Mouse (Mus musculus): ENCODE results near the gene Ten1. TPM values are rescaled to one million over a fixed set of nuclear protein-coding genes. Genes with fewer than 3 reads are reported as not detected.

Ten1 gene
- total and polyA plus RNA-seq, 3 experiments, result 70.4 to 76.5 (median 74.4) TPM

DNA sequence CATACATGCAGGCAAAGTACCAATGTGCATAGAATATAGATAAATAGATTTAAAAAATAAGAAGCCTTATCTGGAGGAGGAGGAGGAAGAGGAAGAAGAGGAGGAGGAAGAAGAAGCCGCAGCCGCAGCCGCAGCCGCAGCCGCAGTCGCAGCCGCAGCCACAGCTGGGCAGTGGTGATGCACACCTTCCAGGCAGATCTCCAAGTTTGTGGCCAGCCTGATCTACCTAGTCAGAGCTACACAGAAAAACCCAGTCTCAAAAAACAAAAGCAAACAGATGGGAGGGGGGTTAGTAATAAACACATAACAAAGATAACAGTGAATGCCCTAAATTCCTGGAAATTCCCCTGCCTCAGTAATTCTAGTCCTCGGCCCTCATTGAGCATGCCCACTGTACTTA lies 4.0 kb upstream of the Ten1 start:
- TF ChIP-seq BHLHE40 (IDR thresholded peaks at IDR 0.05; ENCODE audit: low read depth, low read length) (peak; percentile 50; the same call in 1 of the 2 replicates), ZMIZ1 (IDR thresholded peaks at IDR 0.05; ENCODE audit: low read depth, low read length) (no peak), TCF12 (IDR thresholded peaks at IDR 0.05; ENCODE audit: low read depth, low read length) (peak; percentile 48; the same call in 1 of the 2 replicates), USF2 (conservative IDR thresholded peaks at IDR 0.05; ENCODE audit: low read depth, low read length) (no peak), MAFK (IDR thresholded peaks at IDR 0.05; ENCODE audit: insufficient replicate concordance, low read length) (no peak), MAX (IDR thresholded peaks at IDR 0.05; ENCODE audit: low read length) (no peak), ZKSCAN1 (IDR thresholded peaks at IDR 0.05; ENCODE audit: borderline replicate concordance, low read depth, low read length) (no peak), RCOR1 (conservative IDR thresholded peaks at IDR 0.05; ENCODE audit: low read depth, low read length) (no peak), MXI1 (IDR thresholded peaks at IDR 0.05; ENCODE audit: low read depth, low read length) (no peak), POLR2A (IDR thresholded peaks at IDR 0.05; ENCODE audit: low read depth, low read length) (no peak), ZNF384 (IDR thresholded peaks at IDR 0.05; ENCODE audit: low read depth, low read length) (peak; percentile 7; the same call in 1 of the 2 replicates), CHD1 (IDR thresholded peaks at IDR 0.05; ENCODE audit: low read depth, low read length) (no peak), NRF1 (IDR thresholded peaks at IDR 0.05; ENCODE audit: low read depth, low read length) (0 out of 2 replicates have a peak, but pooled peaks have one; percentile 51), USF1 (IDR thresholded peaks at IDR 0.05; ENCODE audit: low read depth, low read length) (no peak), MYC (IDR thresholded peaks at IDR 0.05; ENCODE audit: low read depth, low read length) (no peak), MAZ (IDR thresholded peaks at IDR 0.05; ENCODE audit: low read depth, low read length) (no peak), NELFE (IDR thresholded peaks at IDR 0.05; ENCODE audit: low read depth, low read length) (no peak), ELF1 (IDR thresholded peaks at IDR 0.05; ENCODE audit: low read depth, low read length) (no peak), IRF4 (IDR thresholded peaks at IDR 0.05; ENCODE audit: low read depth, low read length) (no peak), POLR2AphosphoS2 (IDR thresholded peaks at IDR 0.05; ENCODE audit: low read depth, low read length) (no peak), JUND (conservative IDR thresholded peaks at IDR 0.05; ENCODE audit: low read depth, low read length) (no peak), CHD2 (IDR thresholded peaks at IDR 0.05; ENCODE audit: low read length) (no peak), ETS1 (conservative IDR thresholded peaks at IDR 0.05; ENCODE audit: low read depth, low read length) (peak; percentile 43), SIN3A (IDR thresholded peaks at IDR 0.05; ENCODE audit: low read length) (no peak), SMC3 (IDR thresholded peaks at IDR 0.05; ENCODE audit: low read depth, low read length) (no peak), CTCF (conservative IDR thresholded peaks at IDR 0.05 in 1 of 2, IDR thresholded peaks at IDR 0.05 in 1 of 2; ENCODE audit: low read depth in 2 of 2, low read length in 2 of 2) (no peak), ZC3H11A (IDR thresholded peaks at IDR 0.05; ENCODE audit: low read depth, low read length) (no peak), EP300 (IDR thresholded peaks at IDR 0.05; ENCODE audit: low read length) (peak; percentile 47; the same call in 1 of the 2 replicates), PAX5 (IDR thresholded peaks at IDR 0.05; ENCODE audit: low read length) (no peak), HCFC1 (IDR thresholded peaks at IDR 0.05; ENCODE audit: low read depth, low read length) (no peak), TBP (conservative IDR thresholded peaks at IDR 0.05; ENCODE audit: low read depth, low read length) (no peak), RAD21 (IDR thresholded peaks at IDR 0.05; ENCODE audit: low read depth, low read length) (no peak), UBTF (IDR thresholded peaks at IDR 0.05; ENCODE audit: low read depth, low read length) (no peak), KAT2A (IDR thresholded peaks at IDR 0.05; ENCODE audit: insufficient replicate concordance, low read length) (no peak), MEF2A (IDR thresholded peaks at IDR 0.05; ENCODE audit: borderline replicate concordance, low read depth, low read length) (no peak), E2F4 (IDR thresholded peaks at IDR 0.05; ENCODE audit: insufficient replicate concordance, low read depth, low read length) (no peak), GABPA (IDR thresholded peaks at IDR 0.05; ENCODE audit: insufficient replicate concordance, low read depth, low read length) (no peak), JUN (IDR thresholded peaks at IDR 0.05; ENCODE audit: insufficient read depth, low read depth, low read length) (no peak)
- H3K36me3 ChIP-seq (replicated peaks in 1 of 2; ENCODE audit: control insufficient read depth in 1 of 2, insufficient read depth in 1 of 2, low read length in 1 of 2), result peaks cover 11 to 33% of the 10 kb centered on the region in 2 experiments
- H3K9ac ChIP-seq (ENCODE audit: insufficient read depth, low read depth), result peak overlapping the region; percentile 63
- dilution Hi-C loops (cut with MboI; ENCODE audit: extremely low pct_ligation_motif_present, extremely low pct_unique_long_range_greater_than_20kb, low sequenced_read_pairs), result no loop called here
- peaks cover 14 to 38% of the 10 kb centered on the region in 2 experiments for H3K4me1 ChIP-seq (ENCODE audit: control insufficient read depth in 1 of 2, insufficient read depth in 2 of 2)
- in situ Hi-C loops (cut with MboI; ENCODE audit: low pct_ligation_motif_present, low pct_unique_long_range_greater_than_20kb, low sequenced_read_pairs), result no loop called here
- peaks cover 10% of the 10 kb centered on the region for H3K79me2 ChIP-seq (replicated peaks; ENCODE audit: control insufficient read depth, extremely low read depth, insufficient read depth, poor library complexity, severe bottlenecking)
- H3K4me2 ChIP-seq (ENCODE audit: insufficient read depth, low read depth, poor library complexity, severe bottlenecking), result peak overlapping the region; percentile 52
- H3K4me3 ChIP-seq (replicated peaks in 1 of 3; ENCODE audit: low read depth in 2 of 3, low read length in 2 of 3, poor library complexity in 1 of 3), result no peak overlapping the region
- H3K9me3 ChIP-seq (replicated peaks; ENCODE audit: low read length), result no peaks in the 10 kb centered on the region
- DNase-seq (ENCODE audit: extremely low read depth), result no peak
- H3K27ac ChIP-seq (ENCODE audit: insufficient read depth, low read depth), result no peak overlapping the region
- no peaks in the 10 kb centered on the region for H3K27me3 ChIP-seq (replicated peaks)
